Mouse (Mus musculus) testis, adult 2 months (tissue): Measurements from ENCODE around the gene Fcgr3. TPM values are rescaled to one million over a fixed set of nuclear protein-coding genes. Genes with fewer than 3 reads are reported as not detected.

Experiments
- H3K27ac ChIP-seq: fragments of 200-500 bp; 2 replicates; pipeline ENCODE4 v1.5.1; 2012; ENCODE audit warnings: low read depth, low read length; ENCODE audit not compliant: control insufficient read depth, insufficient read depth
- H3K27me3 ChIP-seq: fragments of 200-500 bp; 2 replicates; pipeline ENCODE4 v1.6.1; 2012; ENCODE audit warnings: mild to moderate bottlenecking, low read length, moderate library complexity; ENCODE audit not compliant: control insufficient read depth, insufficient read depth
- H3K36me3 ChIP-seq: fragments of 200-500 bp; 2 replicates; pipeline ENCODE4 v1.6.1; 2012; ENCODE audit warnings: mild to moderate bottlenecking, low read length; ENCODE audit not compliant: control insufficient read depth, insufficient read depth
- H3K4me1 ChIP-seq: fragments of 200-500 bp; 2 replicates; pipeline ENCODE4 v1.6.1; 2012; ENCODE audit warnings: low read length; ENCODE audit not compliant: control insufficient read depth, insufficient read depth
- H3K4me3 ChIP-seq: fragments of 200-500 bp; 2 replicates; pipeline ENCODE4 v1.5.1; 2012; ENCODE audit warnings: low read depth, mild to moderate bottlenecking, low read length, moderate library complexity, mixed read lengths; ENCODE audit not compliant: control insufficient read depth
- CTCF ChIP-seq: fragments of 200-500 bp; IDR thresholded peaks from 2 replicates; pipeline ENCODE4 v1.5.1; 2012; ENCODE audit warnings: low read depth, mild to moderate bottlenecking, inconsistent platforms, low read length, moderate library complexity; ENCODE audit not compliant: control insufficient read depth, insufficient read depth, insufficient replicate concordance
- POLR2A ChIP-seq: fragments of 200-500 bp; IDR thresholded peaks from 2 replicates; pipeline ENCODE4 v1.6.1; 2012; ENCODE audit warnings: low read depth, mild to moderate bottlenecking, inconsistent platforms, low read length, moderate library complexity; ENCODE audit not compliant: control insufficient read depth
- polyA plus RNA-seq: library from polyadenylated mRNA; depleted of rRNA; stranded (reverse); fragments of >200 nt; gene quantifications from 2 replicates; pipeline ENCODE4 v1.2.3, GENCODE M21; 2012

Fcgr3 gene
- polyA plus RNA-seq, 1 experiment, result 30.9 TPM

DNA sequence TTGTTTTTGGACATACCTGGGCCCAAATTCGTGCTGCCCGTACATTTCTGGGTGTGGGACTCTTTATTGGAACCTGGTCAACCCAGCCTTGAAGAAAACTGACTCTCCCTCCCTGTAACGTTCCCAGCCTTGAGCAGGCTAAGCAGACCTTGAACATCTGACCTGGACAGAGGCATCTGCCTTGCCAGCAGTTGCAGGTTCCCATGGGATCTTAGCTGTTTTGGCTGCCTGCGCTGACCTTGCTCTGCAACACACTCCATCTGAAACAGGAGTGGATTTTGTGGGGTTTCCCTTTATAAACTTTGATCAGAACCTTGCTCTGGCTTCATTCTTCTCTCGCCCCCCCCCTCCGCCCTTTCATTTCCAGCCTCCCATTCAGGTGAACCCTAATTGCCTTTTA lies 40.5 kb upstream of the Fcgr3 start:
- H3K4me3 ChIP-seq, result no peak overlapping the region
- no peaks in the 10 kb centered on the region for H3K27me3 ChIP-seq
- no peaks in the 10 kb centered on the region for H3K36me3 ChIP-seq
- H3K27ac ChIP-seq, result no peak overlapping the region
- TF ChIP-seq CTCF (no peak), POLR2A (no peak)
- no peaks in the 10 kb centered on the region; the same call in 1 of the 2 replicates for H3K4me1 ChIP-seq

DNA sequence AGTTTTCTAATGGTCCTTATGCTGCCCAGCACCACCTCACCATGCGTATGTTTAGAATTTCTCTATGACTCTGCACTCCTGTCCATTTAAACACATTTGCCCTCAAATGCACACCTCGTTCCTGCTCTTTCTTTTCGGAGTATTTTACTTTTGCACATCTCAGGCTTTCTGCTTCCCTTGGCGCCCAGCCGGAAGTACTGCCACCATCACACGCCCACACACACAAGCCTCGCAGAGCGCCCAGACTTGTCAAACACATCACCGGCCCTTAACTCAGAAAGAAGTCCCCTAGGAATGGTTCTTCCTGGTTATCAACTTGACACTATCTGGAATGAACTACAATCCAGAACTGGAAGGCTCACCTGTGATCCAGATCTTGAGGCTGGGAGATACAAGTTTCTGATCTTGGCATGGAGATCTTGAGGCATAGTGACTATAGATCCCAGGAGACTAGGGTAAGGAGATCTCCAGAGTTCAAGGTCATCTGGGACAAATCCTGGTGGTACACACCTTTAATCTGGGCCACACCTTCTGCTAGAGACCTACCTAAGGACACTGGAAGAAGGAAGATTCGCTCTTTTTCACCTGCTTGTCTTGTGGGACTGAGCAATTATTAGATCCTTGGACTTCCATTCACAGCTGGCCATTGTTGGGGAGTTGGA lies 38.6 kb upstream of the Fcgr3 start:
- no peak for TF ChIP-seq POLR2A
- no peak for TF ChIP-seq CTCF
- Histone ChIP-seq H3K4me1 (no peaks in the 10 kb centered on the region; the same call in 1 of the 2 replicates), H3K36me3 (no peaks in the 10 kb centered on the region), H3K4me3 (no peak overlapping the region), H3K27ac (no peak overlapping the region), H3K27me3 (no peaks in the 10 kb centered on the region)

DNA sequence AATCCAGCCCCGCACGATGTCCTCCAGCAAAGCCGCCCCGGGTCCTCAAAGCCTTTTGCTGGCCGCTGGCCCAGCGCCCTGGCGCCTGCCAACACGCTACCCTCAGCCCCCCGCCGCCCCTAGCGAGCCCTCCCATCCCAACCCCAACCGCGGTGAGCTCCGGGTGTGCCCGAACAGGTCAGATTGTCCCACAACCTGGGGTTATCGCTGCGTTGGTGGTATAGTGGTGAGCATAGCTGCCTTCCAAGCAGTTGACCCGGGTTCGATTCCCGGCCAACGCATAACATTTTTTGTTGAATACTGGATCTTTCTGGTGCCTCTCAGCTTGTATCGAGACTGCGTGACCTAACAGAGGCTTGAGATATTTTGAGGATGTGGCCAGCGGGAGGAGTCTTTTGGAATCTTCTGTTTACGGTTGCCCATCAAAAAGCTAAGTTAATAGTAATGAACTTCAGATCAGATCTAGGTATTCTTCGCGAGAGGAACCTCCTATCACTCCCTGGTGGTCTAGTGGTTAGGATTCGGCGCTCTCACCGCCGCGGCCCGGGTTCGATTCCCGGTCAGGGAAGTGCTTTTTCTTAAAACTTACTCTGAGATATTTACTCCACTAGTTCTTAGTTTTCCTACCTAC lies 37.9 kb upstream of the Fcgr3 start:
- H3K4me1 ChIP-seq, result no peaks in the 10 kb centered on the region; the same call in 1 of the 2 replicates
- no peaks in the 10 kb centered on the region for H3K36me3 ChIP-seq
- no peak overlapping the region for H3K27ac ChIP-seq
- peak overlapping the region; percentile 72 for H3K4me3 ChIP-seq
- TF ChIP-seq POLR2A (no peak), CTCF (no peak)
- no peaks in the 10 kb centered on the region for H3K27me3 ChIP-seq

DNA sequence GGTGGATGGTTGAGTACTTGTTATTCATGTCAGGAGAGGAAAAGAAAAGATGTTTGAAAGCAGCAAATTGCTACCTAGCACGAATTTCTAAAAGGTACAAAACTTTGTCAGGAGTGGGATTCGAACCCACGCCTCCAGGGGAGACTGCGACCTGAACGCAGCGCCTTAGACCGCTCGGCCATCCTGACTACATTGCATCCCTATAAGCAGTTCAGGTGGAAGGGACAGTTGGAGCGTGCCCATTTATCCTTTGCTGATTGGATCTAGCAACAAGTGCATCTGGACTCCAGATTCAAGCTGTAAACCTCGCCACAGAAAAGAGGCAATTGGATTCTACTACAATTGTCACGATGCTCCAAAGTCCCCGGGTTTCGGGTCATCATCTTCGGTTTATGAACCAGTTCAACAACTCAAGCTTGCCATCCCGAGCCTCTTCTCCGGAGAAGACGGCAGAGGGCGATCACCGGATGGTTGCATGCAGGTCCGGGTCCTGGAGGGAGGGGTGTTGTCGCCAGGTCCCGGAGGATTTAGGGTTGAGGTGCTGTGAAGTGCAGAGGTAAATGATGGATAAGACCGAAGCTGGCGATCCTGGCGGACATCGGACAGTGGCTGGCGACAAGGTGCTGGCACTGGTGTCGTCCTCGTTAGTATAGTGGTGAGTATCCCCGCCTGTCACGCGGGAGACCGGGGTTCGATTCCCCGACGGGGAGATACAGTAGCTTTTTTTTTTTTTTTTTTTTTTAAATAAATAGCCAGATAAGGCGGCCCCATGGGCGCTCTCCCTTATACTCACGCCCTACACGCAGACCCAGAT lies 37.2 kb upstream of the Fcgr3 start:
- Histone ChIP-seq H3K27me3 (no peaks in the 10 kb centered on the region), H3K4me1 (no peaks in the 10 kb centered on the region; the same call in 1 of the 2 replicates), H3K36me3 (no peaks in the 10 kb centered on the region), H3K4me3 (peak overlapping the region; percentile 80), H3K27ac (no peak overlapping the region)
- TF ChIP-seq POLR2A (no peak), CTCF (no peak)

GRCm38 (mm10) chr1:171101033-171101432 lies 36.3 kb upstream of the Fcgr3 start:
- Histone ChIP-seq H3K36me3 (no peaks in the 10 kb centered on the region), H3K27me3 (no peaks in the 10 kb centered on the region), H3K27ac (no peak overlapping the region), H3K4me3 (no peak overlapping the region), H3K4me1 (peaks cover 2% of the 10 kb centered on the region)
- TF ChIP-seq POLR2A (no peak), CTCF (no peak)

DNA sequence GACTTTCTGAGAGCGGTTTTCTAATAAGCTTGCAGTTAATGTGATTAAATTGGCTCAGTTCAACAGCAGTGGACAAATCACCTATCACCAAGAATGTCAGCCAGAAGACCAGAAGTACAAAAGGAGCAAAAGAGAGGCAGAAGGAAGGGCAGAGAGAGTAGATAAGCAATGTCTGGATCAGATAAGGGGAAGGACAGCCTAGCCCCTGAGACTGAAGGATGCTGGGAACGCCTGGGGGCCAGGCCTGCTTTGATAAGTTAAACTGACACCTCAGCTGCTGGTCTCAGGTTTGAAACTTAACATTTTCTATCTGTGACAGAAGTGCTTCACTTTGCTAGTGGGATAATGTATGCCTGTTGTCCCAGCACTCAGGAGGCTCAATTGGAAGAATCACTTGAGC lies 32.9 kb upstream of the Fcgr3 start:
- Histone ChIP-seq H3K4me1 (peaks cover 2% of the 10 kb centered on the region), H3K27me3 (no peaks in the 10 kb centered on the region), H3K36me3 (no peaks in the 10 kb centered on the region), H3K4me3 (no peak overlapping the region), H3K27ac (0 out of 2 replicates have a peak overlapping the region, but pooled peaks have one; percentile 4)
- TF ChIP-seq POLR2A, result no peak
- TF ChIP-seq CTCF, result no peak

DNA sequence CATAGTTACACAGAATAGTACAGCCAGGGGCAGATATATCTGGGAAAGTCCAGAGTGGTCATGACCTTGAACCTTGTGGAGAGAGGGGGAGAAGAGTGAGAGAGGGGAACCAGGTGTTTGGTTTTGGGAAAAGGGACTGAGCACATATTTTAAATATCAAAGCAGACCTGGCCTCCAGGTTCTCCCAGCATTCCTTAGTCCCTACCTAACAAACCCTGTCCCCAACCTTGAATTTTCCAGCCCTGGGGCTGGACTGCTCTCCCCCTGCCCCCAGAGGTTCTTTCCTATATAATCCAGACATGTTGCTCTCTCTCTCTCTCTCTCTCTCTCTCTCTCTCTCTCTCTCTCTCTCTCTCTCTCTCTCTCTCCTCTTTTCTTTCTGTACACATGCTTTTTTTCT lies 32.4 kb upstream of the Fcgr3 start:
- no peaks in the 10 kb centered on the region for H3K27me3 ChIP-seq
- H3K4me1 ChIP-seq, result peaks cover 2% of the 10 kb centered on the region
- TF ChIP-seq POLR2A (no peak), CTCF (no peak)
- no peak overlapping the region for H3K27ac ChIP-seq
- no peaks in the 10 kb centered on the region for H3K36me3 ChIP-seq
- H3K4me3 ChIP-seq, result no peak overlapping the region
